Mouse (Mus musculus) midbrain, embryonic 10.5 days (tissue): ENCODE data around the gene Arhgap30. TPM values are rescaled to one million over a fixed set of nuclear protein-coding genes. Genes with fewer than 3 reads are reported as not detected.

Experiments used
- DNase-seq: peaks from one replicate; pipeline ENCODE4 v3.0.0-alpha.2; 2017; ENCODE audit warnings: low spot score
- H3K27ac ChIP-seq: fragments of 300-500 bp; sonication (generic); replicated peaks from 2 replicates; pipeline ENCODE4 v1.5.1; 2016; ENCODE audit warnings: mild to moderate bottlenecking
- H3K27me3 ChIP-seq: fragments of 300-500 bp; sonication (generic); 2 replicates; pipeline ENCODE4 v1.6.1; 2016; ENCODE audit warnings: low read depth, mild to moderate bottlenecking; ENCODE audit not compliant: poor library complexity, severe bottlenecking
- H3K36me3 ChIP-seq: fragments of 300-500 bp; sonication (generic); 2 replicates; pipeline ENCODE4 v1.6.1; 2016; ENCODE audit warnings: mild to moderate bottlenecking, moderate library complexity
- H3K4me1 ChIP-seq: fragments of 300-500 bp; sonication (generic); 2 replicates; pipeline ENCODE4 v1.6.1; 2016
- H3K4me3 ChIP-seq: fragments of 300-500 bp; sonication (generic); 2 replicates; pipeline ENCODE4 v1.5.1; 2016; ENCODE audit warnings: mild to moderate bottlenecking, moderate library complexity
- H3K9me3 ChIP-seq: fragments of 300-500 bp; sonication (generic); replicated peaks from 2 replicates; pipeline ENCODE4 v1.6.1; 2016; ENCODE audit warnings: mild to moderate bottlenecking
- WGBS: fragments of 180-500 bp; shearing (Covaris S2); methylation state at CpG from one replicate; pipeline ENCODE4 v1.1.7; 2016; 5-methylcytosine and 5-hydroxymethylcytosine counted together
- polyA plus RNA-seq: library from polyadenylated mRNA; unstranded; fragments of >200 nt; fragmentation: Nextera tagmentation; extraction: Ambion mirVana; gene quantifications from 2 replicates; pipeline ENCODE4 v1.2.1, GENCODE M21; 2016

The Arhgap30 gene
- polyA plus RNA-seq, 1 experiment from 2014 or later = 0.69 TPM

DNA sequence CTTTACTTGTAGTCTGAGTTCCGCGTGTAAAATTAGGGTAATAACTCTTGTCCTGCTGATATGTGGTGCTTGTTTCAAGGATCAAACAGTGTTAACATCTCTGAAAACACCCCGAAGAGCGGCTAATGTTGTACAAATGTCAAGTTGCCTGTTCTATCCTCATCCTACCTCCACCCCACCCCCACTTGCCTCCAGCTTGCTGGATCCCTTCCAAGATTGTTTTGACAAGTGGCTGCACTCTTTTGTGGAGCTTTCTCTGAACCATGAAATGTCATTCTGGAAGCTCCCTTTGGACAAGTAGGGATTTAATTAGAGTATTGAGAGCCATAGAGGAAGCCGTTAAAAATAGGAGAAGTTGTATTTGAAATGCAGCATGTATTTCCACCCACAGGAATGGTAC lies 71.0 kb downstream of the Arhgap30 start:
- Histone ChIP-seq H3K27ac (no peak overlapping the region), H3K27me3 (no peaks in the 10 kb centered on the region), H3K9me3 (no peaks in the 10 kb centered on the region), H3K4me3 (no peak overlapping the region), H3K36me3 (no peaks in the 10 kb centered on the region), H3K4me1 (peaks cover 12% of the 10 kb centered on the region; the same call in 1 of the 2 replicates)
- no peak for DNase-seq
- WGBS = 66% methylated on average over 5 of the region's 5 CpGs

Other genes starting within 250 kb of the Arhgap30 start
- gene Sdhc, start 238.4 kb upstream of the Arhgap30 start, polyA plus RNA-seq = 301 and 309 TPM in 2 replicates
- gene Mpz, start 238.2 kb upstream of the Arhgap30 start, polyA plus RNA-seq = 0.26 TPM in 1 of 2 replicates, not detected in the other
- 26.7 and 35.9 TPM in 2 replicates for gene Pcp4l1, start 192.7 kb upstream of the Arhgap30 start, polyA plus RNA-seq
- 0.28 and 0.36 TPM in 2 replicates for gene Nr1i3, start 175.0 kb upstream of the Arhgap30 start, polyA plus RNA-seq
- gene Tomm40l, start 166.4 kb upstream of the Arhgap30 start, polyA plus RNA-seq = 32.2 and 34.7 TPM in 2 replicates
- 4.1 and 4.4 TPM in 2 replicates for gene Apoa2, start 163.9 kb upstream of the Arhgap30 start, polyA plus RNA-seq
- gene Fcer1g, start 154.6 kb upstream of the Arhgap30 start, polyA plus RNA-seq = 12.7 and 21.1 TPM in 2 replicates
- 9.9 and 10.9 TPM in 2 replicates for gene Adamts4, start 138.5 kb upstream of the Arhgap30 start, polyA plus RNA-seq
- 267 and 268 TPM in 2 replicates for gene Ndufs2, start 137.6 kb upstream of the Arhgap30 start, polyA plus RNA-seq
- gene B4galt3, start 118.6 kb upstream of the Arhgap30 start, polyA plus RNA-seq = 63.5 and 69.5 TPM in 2 replicates
- gene Ppox, start 107.8 kb upstream of the Arhgap30 start, polyA plus RNA-seq = 53.0 and 63.9 TPM in 2 replicates
- 102 and 109 TPM in 2 replicates for gene Usp21, start 101.0 kb upstream of the Arhgap30 start, polyA plus RNA-seq
- gene Ufc1, start 93.9 kb upstream of the Arhgap30 start, polyA plus RNA-seq = 102 and 108 TPM in 2 replicates
- gene Dedd, start 59.8 kb upstream of the Arhgap30 start, polyA plus RNA-seq = 48.5 and 48.9 TPM in 2 replicates
- 39.4 and 43.5 TPM in 2 replicates for gene Nit1, start 43.3 kb upstream of the Arhgap30 start, polyA plus RNA-seq
- gene Pfdn2, start 43.3 kb upstream of the Arhgap30 start, polyA plus RNA-seq = 146 and 155 TPM in 2 replicates
- gene Klhdc9, start 28.2 kb upstream of the Arhgap30 start, polyA plus RNA-seq = 1.8 and 2.3 TPM in 2 replicates
- 0.60 and 1.2 TPM in 2 replicates for gene Nectin4, start 18.9 kb upstream of the Arhgap30 start, polyA plus RNA-seq
- 138 and 161 TPM in 2 replicates for gene Usf1, start 22.4 kb downstream of the Arhgap30 start, polyA plus RNA-seq
- 8.4 and 9.6 TPM in 2 replicates for gene Tstd1, start 29.9 kb downstream of the Arhgap30 start, polyA plus RNA-seq
- 14.0 TPM in 2 replicates for gene F11r, start 48.6 kb downstream of the Arhgap30 start, polyA plus RNA-seq
- gene Alyref2, start 114.5 kb downstream of the Arhgap30 start, polyA plus RNA-seq = 10.5 and 13.6 TPM in 2 replicates
- not detected in 2 replicates for gene Itln1, start 146.3 kb downstream of the Arhgap30 start, polyA plus RNA-seq
- 0.06 TPM in 1 of 2 replicates, not detected in the other for gene Cd244a, start 170.2 kb downstream of the Arhgap30 start, polyA plus RNA-seq
- gene Ly9, start 218.5 kb downstream of the Arhgap30 start, polyA plus RNA-seq = 0.05 TPM in 1 of 2 replicates, not detected in the other